Mouse (Mus musculus) embryonic stem cell, embryonic (primary cell): ENCODE results near the gene Fez2.

Experiments used
- CTCF ChIA-PET, 4 experiments: fragments of 300-600 bp in 2 of 4; fragments of 350-600 bp in 2 of 4; sonication (Branson Sonifier 250); formaldehyde crosslinking; loops; one replicate each; lab custom pipeline; 2022; ENCODE audit warnings: inconsistent platforms in 2 of 4; lab: Charles Lee
- POLR2A ChIA-PET, 4 experiments: fragments of 300-600 bp in 2 of 4; fragments of 350-600 bp in 2 of 4; sonication (Branson Sonifier 250); formaldehyde crosslinking; loops; one replicate each; lab custom pipeline; 2022; ENCODE audit warnings: antibody characterized with exemption in 4 of 4, inconsistent platforms in 1 of 4; lab: Charles Lee

The Fez2 gene

GRCm38 (mm10) chr17:78387665-78388064 lies 30.3 kb downstream of the Fez2 start:
- ChIA-PET CTCF (interaction anchor here in 1 of 4 experiments (0.6 kb wide), 1 partner anchor 203 kb away, joined by 5 read pairs; no protein-coding TSS in a partner anchor), POLR2A (no interaction called here)

GRCm38 (mm10) chr17:78382321-78382720 lies 35.6 kb downstream of the Fez2 start:
- CTCF ChIA-PET, result no interaction called here
- POLR2A ChIA-PET, result no interaction called here

- POLR2A ChIA-PET, result interaction anchor here in 1 of 4 experiments (0.5 kb wide), 1 partner anchor 155 kb away, joined by 3 read pairs; no protein-coding TSS in a partner anchor
- CTCF ChIA-PET, result no interaction called here
Observed at GRCm38 (mm10) chr17:78379730-78380245, 38.2 kb downstream of the Fez2 start.

DNA sequence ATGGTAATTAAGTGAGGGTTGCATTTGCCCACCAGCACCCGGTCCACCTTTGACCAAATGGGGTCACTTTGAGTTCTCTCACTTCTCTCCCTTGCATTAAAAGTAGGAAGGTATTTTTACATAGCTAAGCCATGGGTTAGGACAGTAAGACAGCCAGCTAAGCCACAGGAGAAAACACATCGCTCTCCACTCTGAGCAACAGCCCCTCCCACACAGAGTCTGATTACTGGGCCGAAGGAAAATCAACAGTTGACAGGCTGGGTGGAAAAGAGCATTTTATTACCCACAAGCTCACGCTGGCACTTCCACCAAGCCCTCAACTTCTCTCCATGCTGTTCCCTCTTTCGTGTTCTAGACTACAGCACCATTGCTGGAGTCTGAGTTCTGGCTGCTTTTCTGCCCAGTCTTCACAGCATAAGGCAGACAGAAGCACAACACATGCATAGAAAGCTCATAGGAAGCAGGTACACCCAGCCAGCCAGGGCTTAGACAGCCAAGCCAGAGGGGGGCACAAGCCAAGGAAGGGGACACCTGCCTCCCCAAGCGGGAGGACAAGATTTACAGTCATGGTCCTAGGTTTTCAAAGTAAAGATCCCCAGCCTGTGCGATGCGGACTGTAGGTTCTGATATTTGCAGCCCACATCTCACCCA lies 38.7 kb downstream of the Fez2 start:
- ChIA-PET POLR2A (interaction anchor here in 1 of 4 experiments (0.5 kb wide), 1 partner anchor 155 kb away, joined by 3 read pairs; no protein-coding TSS in a partner anchor), CTCF (no interaction called here)

GRCm38 (mm10) chr17:78376587-78376986 lies 41.4 kb downstream of the Fez2 start:
- ChIA-PET CTCF (no interaction called here), POLR2A (no interaction called here)

DNA sequence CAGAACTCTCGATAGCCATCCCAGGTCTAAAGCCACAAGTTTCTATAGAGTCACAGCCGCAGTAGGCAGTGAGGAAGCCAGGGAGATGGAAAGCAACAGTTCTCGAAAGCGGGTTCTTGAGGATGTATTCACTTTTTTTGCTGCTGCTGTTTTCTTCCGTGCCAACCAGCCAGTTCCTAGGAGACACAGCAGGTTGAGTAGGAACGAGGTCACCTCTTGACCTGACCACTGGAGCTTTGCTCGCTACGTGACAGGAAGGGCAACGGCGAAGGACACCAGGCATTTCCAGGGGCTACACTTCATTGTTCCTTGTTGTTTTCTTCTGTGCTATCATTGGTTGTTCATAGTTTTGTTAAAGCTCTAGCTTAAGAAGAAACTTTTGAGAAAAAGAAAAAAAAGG lies 43.2 kb downstream of the Fez2 start:
- POLR2A ChIA-PET, result no interaction called here
- CTCF ChIA-PET, result no interaction called here

DNA sequence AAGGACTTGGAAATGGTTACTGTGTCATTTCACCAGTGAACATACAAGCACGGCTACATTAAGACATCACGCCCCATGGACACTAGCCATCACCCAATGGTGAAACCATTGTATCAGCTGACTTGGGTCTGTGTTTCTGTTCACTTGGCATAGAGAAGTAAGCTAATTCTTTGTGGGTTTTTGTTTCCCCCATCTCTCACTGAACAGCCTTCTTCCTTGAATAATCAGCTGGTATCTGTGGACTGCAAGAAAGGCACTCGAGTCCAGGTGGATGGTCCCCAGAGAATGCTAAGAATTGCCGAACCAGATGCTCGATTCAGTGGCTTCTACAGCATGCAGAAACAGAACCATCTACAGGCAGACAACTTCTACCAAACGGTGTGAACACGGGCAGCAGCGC lies 44.1 kb downstream of the Fez2 start:
- CTCF ChIA-PET, result no interaction called here
- POLR2A ChIA-PET, result no interaction called here

DNA sequence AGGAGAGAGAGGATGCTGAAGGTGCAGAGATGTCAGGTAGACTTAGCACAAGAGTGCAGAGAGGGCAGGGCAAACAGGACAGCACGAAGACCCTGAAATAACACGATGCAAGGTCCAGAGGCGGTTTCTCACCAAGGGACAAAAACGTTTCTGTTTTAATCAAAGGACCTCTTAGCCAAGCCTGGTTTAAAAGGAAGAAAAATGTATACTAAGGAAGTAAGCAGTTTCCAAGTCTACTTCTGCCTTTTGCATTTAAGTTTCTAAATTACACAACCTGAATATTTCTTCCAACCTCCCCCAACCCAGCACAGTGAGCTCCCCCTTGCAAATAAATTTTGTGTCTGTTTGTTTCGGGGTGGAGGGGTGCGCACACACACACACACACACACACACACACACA lies 44.8 kb downstream of the Fez2 start:
- CTCF ChIA-PET, result interaction anchor here in 2 of 4 experiments (0.5 to 0.6 kb wide), 2 partner anchors 26 to 233 kb away, joined by 3 to 6 read pairs; no protein-coding TSS in a partner anchor
- POLR2A ChIA-PET, result no interaction called here

DNA sequence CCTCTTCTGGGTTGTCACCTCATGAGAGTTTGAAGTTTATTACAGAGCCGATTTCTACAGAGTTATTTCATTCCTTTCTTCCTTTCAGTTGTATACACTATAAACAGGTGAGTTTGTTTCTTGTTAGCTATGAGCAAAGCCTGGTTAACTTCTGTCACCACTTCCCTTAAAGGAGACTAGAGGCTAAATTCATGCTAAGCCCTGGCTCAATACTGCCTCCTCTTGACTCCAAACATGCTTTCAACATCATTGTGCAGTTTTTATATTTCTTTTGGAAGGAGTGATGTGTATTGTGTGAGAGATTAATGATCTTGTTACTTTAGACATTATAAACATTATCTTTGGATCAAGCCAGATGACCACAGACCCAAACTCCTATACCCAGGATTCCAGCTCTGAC lies 47.5 kb downstream of the Fez2 start:
- ChIA-PET CTCF (no interaction called here), POLR2A (no interaction called here)

DNA sequence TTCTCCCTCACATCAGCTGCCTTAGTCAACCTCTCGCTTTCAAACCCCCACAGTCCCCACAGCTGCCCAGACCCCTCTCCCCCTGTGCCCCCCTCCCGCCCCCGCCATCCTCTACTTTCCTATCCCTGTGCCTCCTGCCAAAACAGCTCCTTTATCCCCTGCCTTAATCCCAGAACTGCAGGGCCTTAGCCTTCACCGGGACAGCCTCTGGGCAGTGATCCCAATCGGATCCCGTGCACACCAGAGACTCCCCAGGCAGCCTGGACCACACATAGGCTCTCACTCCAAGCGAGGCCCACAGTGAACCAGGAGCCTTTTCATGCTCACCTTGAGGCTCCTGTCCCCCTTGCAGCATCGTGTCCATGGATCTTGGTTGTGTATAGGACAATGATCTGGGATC lies 49.5 kb downstream of the Fez2 start:
- CTCF ChIA-PET, result no interaction called here
- POLR2A ChIA-PET, result interaction anchor here in 1 of 4 experiments (0.6 kb wide), 1 partner anchor 546 kb away, joined by 4 read pairs; no protein-coding TSS in a partner anchor

DNA sequence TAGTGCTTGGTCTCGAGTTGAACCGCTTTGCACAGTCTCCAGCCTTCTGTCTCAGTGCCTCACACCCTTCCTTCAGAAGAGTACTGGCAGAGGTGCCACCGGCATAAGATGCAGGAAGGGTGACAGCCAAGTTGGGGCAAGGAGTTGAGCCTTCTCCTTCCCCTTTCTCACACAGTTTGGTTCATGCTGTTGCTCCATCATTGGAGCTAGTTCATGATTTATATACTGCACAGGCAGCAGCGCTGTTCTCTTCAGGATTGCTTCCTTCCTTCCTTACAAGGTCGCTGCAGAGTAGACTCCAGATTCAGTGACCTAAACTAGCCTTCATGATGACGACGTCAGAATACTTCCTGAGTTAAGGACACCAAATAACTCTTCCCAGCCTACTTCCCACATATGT lies 51.9 kb downstream of the Fez2 start:
- ChIA-PET CTCF (no interaction called here), POLR2A (no interaction called here)

GRCm38 (mm10) chr17:78364555-78365302 lies 53.2 kb downstream of the Fez2 start:
- CTCF ChIA-PET, result no interaction called here
- POLR2A ChIA-PET, result no interaction called here

DNA sequence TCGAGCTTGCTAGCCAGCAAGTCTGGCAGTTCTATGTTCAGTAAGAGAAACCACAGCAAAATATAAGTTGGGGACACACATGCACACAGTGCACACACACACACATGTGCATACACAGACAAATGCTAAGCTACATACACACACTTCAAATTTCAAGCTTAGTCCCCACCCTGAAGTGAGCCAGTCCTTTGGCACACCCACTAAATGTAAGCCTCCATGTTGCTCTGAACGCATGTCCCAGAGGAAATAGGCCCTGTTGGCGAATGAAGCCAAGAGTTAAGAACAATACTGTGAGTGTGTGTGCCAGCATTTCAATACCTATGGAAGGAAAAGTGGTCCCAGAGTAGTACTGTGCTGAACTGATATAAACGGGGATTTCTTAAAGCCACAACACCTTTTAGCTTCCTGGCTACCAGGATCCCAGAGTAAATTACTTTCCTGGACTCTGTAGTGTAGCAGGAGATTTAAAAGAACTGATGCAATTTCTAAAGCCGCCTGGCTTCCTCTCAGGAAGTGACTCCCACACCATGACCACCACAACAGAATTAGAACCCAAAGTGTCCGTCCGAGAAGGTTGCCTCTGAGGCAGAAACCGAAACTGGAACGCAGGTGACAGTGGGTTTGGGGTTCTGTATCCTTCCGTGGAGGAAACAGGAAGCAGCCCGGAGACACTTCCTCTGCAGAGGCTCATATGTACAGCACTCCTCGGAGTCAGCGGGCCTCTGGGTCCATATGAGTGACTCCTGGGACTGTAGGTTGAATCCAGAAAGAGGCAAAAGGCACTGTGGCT lies 55.8 kb downstream of the Fez2 start:
- ChIA-PET CTCF (no interaction called here), POLR2A (no interaction called here)

DNA sequence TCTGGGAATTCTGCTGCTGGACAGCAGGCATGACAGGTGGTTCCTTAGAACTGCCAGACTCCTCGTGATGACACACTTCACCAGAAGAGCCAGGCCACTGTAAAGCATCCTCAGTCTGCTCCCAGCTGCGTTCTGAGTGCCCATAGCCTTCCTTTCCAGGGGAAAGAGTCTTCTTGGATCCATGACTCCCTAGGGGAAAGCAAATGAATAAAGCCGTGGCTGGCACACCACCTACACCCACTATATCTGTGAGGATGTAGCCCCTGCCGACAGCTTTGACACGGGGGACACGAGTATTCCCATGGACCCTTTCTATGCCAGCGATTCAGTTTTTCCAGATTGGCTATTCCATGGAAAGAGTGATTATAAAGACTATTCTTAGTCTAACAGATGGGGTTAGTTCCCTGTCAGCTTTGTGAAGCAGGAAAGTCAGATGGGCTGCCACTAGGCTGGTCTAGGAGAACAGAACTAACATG lies 59.7 kb downstream of the Fez2 start:
- CTCF ChIA-PET, result no interaction called here
- POLR2A ChIA-PET, result no interaction called here

- CTCF ChIA-PET, result no interaction called here
- POLR2A ChIA-PET, result no interaction called here
Observed at GRCm38 (mm10) chr17:78357753-78358152, 60.2 kb downstream of the Fez2 start.

GRCm38 (mm10) chr17:78355611-78356010 lies 62.3 kb downstream of the Fez2 start:
- ChIA-PET POLR2A (interaction anchor here in 2 of 4 experiments (0.5 to 1.2 kb wide), 2 partner anchors 29 to 511 kb away, joined by 3 to 9 read pairs; no protein-coding TSS in a partner anchor), CTCF (no interaction called here)

- ChIA-PET POLR2A (interaction anchor here in 1 of 4 experiments (0.7 to 1.2 kb wide), 2 partner anchors 28 to 323 kb away, joined by 3 read pairs; no protein-coding TSS in a partner anchor), CTCF (no interaction called here)
Observed at GRCm38 (mm10) chr17:78354871-78355270, 63.1 kb downstream of the Fez2 start.

DNA sequence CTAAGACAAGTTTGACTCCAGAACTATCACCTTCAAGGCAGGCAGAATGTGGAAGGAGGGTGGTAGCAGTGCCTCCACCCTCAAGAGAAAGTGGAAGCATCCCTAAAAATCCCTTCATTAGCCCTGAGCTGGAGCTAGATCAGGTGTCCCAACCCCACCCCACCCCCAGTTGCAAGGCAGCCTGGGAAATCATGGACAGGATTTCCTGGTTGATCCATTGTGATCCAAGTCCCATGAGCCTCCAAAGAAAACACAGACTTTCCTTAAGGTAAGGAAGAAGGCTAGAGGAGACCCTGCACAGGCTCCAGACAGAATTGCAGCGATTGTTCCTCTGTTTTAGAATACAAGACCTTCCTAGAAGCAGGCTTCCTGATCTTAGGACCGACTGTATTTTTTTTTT lies 63.5 kb downstream of the Fez2 start:
- ChIA-PET POLR2A (interaction anchor here in 1 of 4 experiments (0.6 to 1.2 kb wide), 3 partner anchors 28 to 1341 kb away, joined by 3 read pairs; no protein-coding TSS in a partner anchor), CTCF (no interaction called here)

- POLR2A ChIA-PET, result no interaction called here
- CTCF ChIA-PET, result no interaction called here
Observed at GRCm38 (mm10) chr17:78352500-78352855, 65.5 kb downstream of the Fez2 start.
